Mouse (Mus musculus): ENCODE measurements around the gene Ldlrad1. TPM values are rescaled to one million over a fixed set of nuclear protein-coding genes. Genes with fewer than 3 reads are reported as not detected.

Ldlrad1 gene
- polyA plus RNA-seq, 1 experiment from 2014 or later: not detected

GRCm38 (mm10) chr4:107196454-107196853 lies 12.5 kb upstream of the Ldlrad1 start:
- Histone ChIP-seq H3K9ac (replicated peaks; ENCODE audit: low read depth, low read length) (no peak overlapping the region), H3K36me3 (ENCODE audit: control insufficient read depth, insufficient read depth, low read length) (peaks cover 63% of the 10 kb centered on the region), H3K9me3 (ENCODE audit: control insufficient read depth, low read depth, low read length) (no peaks in the 10 kb centered on the region), H3K27me3 (ENCODE audit: control insufficient read depth, insufficient read depth, low read length) (no peaks in the 10 kb centered on the region), H3K4me3 (ENCODE audit: low read depth, low read length) (no peak overlapping the region), H3K4me1 (ENCODE audit: control insufficient read depth, insufficient read depth, low read length) (no peaks in the 10 kb centered on the region), H3K4me2 (replicated peaks; ENCODE audit: low read depth, low read length) (no peak overlapping the region), H3K27ac (ENCODE audit: low read length) (no peak overlapping the region)
- no peak for ATAC-seq (ENCODE audit: insufficient number of reproducible peaks, insufficient read depth, low FRiP score, low read depth)
- WGBS: 94% methylated on average over 2 of the region's 2 CpGs

DNA sequence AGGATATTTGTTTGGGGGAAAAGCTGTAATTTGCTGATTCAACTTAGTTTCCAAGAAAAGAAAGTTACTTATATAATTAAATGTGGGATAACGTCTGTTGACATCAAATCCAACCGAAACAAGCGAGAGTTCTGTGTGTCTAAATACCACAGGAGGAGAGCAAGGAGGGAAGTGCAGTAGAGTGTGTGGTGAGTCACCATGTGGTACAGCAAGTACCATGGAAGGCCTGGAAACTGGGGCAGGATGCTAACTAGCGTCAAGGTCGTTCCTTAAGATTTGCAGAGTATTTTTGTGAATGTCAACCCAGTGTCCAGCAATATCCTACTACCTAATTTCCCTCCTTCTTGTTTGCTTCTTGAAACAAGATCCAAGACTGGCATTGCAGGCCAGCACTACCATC lies 10.9 kb upstream of the Ldlrad1 start:
- H3K27ac ChIP-seq (ENCODE audit: low read length): no peak overlapping the region
- ATAC-seq (ENCODE audit: insufficient number of reproducible peaks, insufficient read depth, low FRiP score, low read depth): no peak
- H3K4me2 ChIP-seq (replicated peaks; ENCODE audit: low read depth, low read length): no peak overlapping the region
- H3K9ac ChIP-seq (replicated peaks; ENCODE audit: low read depth, low read length): no peak overlapping the region
- no peaks in the 10 kb centered on the region for H3K27me3 ChIP-seq (ENCODE audit: control insufficient read depth, insufficient read depth, low read length)
- H3K4me1 ChIP-seq (ENCODE audit: control insufficient read depth, insufficient read depth, low read length): no peaks in the 10 kb centered on the region
- H3K4me3 ChIP-seq (ENCODE audit: low read depth, low read length): no peak overlapping the region
- no peaks in the 10 kb centered on the region for H3K9me3 ChIP-seq (ENCODE audit: control insufficient read depth, low read depth, low read length)
- peaks cover 65% of the 10 kb centered on the region for H3K36me3 ChIP-seq (ENCODE audit: control insufficient read depth, insufficient read depth, low read length)
- WGBS: 96% methylated on average over 5 of the region's 5 CpGs

- H3K36me3 ChIP-seq (ENCODE audit: control insufficient read depth, insufficient read depth, low read length): peaks cover 52% of the 10 kb centered on the region
- no peak overlapping the region for H3K9ac ChIP-seq (replicated peaks; ENCODE audit: low read depth, low read length)
- no peak overlapping the region for H3K27ac ChIP-seq (ENCODE audit: low read length)
- no peaks in the 10 kb centered on the region for H3K27me3 ChIP-seq (ENCODE audit: control insufficient read depth, insufficient read depth, low read length)
- WGBS: 93% methylated on average over 3 of the region's 3 CpGs
- no peaks in the 10 kb centered on the region for H3K9me3 ChIP-seq (ENCODE audit: control insufficient read depth, low read depth, low read length)
- no peak for ATAC-seq (ENCODE audit: insufficient number of reproducible peaks, insufficient read depth, low FRiP score, low read depth)
- H3K4me3 ChIP-seq (ENCODE audit: low read depth, low read length): no peak overlapping the region
- H3K4me1 ChIP-seq (ENCODE audit: control insufficient read depth, insufficient read depth, low read length): no peaks in the 10 kb centered on the region
- H3K4me2 ChIP-seq (replicated peaks; ENCODE audit: low read depth, low read length): no peak overlapping the region
These were observed 7.2 kb upstream of the Ldlrad1 start for GRCm38 (mm10) chr4:107201779-107202178.

GRCm38 (mm10) chr4:107203001-107203400 lies 6.0 kb upstream of the Ldlrad1 start:
- no peaks in the 10 kb centered on the region for H3K9me3 ChIP-seq (ENCODE audit: control insufficient read depth, low read depth, low read length)
- 85% methylated on average over 7 of the region's 7 CpGs for WGBS
- no peak overlapping the region for H3K9ac ChIP-seq (replicated peaks; ENCODE audit: low read depth, low read length)
- H3K4me3 ChIP-seq (ENCODE audit: low read depth, low read length): no peak overlapping the region
- no peaks in the 10 kb centered on the region for H3K4me1 ChIP-seq (ENCODE audit: control insufficient read depth, insufficient read depth, low read length)
- ATAC-seq (ENCODE audit: insufficient number of reproducible peaks, insufficient read depth, low FRiP score, low read depth): no peak
- peaks cover 40% of the 10 kb centered on the region for H3K36me3 ChIP-seq (ENCODE audit: control insufficient read depth, insufficient read depth, low read length)
- no peak overlapping the region for H3K27ac ChIP-seq (ENCODE audit: low read length)
- H3K27me3 ChIP-seq (ENCODE audit: control insufficient read depth, insufficient read depth, low read length): no peaks in the 10 kb centered on the region
- no peak overlapping the region for H3K4me2 ChIP-seq (replicated peaks; ENCODE audit: low read depth, low read length)

DNA sequence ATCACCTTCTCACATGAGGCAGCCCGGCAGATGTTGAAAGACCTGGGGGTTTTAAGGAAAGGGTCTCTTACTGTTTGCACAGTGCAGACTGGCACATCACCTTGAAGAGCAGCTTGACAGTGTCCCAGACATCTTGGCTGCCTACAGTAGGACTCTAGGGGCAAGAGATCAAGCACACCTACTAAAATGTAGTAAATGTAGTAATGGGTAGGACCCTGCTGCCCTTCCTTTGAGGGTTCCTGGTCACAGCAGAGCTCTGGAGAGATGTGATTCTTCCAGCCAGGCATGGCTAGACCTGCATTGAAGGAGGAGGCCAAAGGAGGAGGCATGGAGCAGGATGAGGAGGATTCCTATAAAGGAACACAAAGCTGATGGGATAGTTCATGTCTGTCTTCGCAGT lies 2.0 kb upstream of the Ldlrad1 start:
- ATAC-seq (ENCODE audit: insufficient number of reproducible peaks, insufficient read depth, low FRiP score, low read depth): no peak
- no peaks in the 10 kb centered on the region for H3K9me3 ChIP-seq (ENCODE audit: control insufficient read depth, low read depth, low read length)
- H3K4me2 ChIP-seq (replicated peaks; ENCODE audit: low read depth, low read length): no peak overlapping the region
- H3K36me3 ChIP-seq (ENCODE audit: control insufficient read depth, insufficient read depth, low read length): peaks cover 9% of the 10 kb centered on the region
- 93% methylated on average over 2 of the region's 2 CpGs for WGBS
- no peak overlapping the region for H3K9ac ChIP-seq (replicated peaks; ENCODE audit: low read depth, low read length)
- no peaks in the 10 kb centered on the region for H3K4me1 ChIP-seq (ENCODE audit: control insufficient read depth, insufficient read depth, low read length)
- no peaks in the 10 kb centered on the region for H3K27me3 ChIP-seq (ENCODE audit: control insufficient read depth, insufficient read depth, low read length)
- H3K4me3 ChIP-seq (ENCODE audit: low read depth, low read length): no peak overlapping the region
- H3K27ac ChIP-seq (ENCODE audit: low read length): no peak overlapping the region

DNA sequence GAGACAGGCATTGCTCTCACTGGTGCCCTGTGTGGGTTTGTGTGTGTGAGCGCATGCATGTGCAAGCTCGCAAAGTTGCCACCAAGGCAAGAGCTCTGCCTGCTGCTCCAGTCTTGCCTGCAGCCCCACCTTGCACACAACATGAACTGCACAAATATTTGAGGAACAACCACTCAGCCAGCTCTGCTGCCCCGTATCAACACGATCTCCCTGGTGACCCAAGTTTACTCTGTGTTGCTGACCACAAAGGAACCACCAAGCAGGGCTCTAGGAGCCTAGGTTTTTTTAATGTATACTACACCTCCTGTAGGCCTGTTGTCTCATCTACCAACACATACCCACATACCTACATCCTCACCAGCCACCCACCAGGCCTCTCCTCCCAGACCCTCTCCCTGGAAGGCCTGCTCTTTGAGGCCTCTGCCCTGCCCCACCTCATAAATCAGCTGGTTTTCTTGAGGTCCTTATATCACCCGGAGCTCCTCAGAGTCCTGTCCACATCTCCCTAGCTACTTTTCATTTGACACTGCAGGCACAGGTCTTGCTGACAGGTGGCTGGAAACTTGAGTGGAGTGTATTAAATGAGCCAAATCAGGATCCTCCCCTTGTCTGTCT lies 1.6 kb downstream of the Ldlrad1 start:
- ATAC-seq (ENCODE audit: insufficient number of reproducible peaks, insufficient read depth, low FRiP score, low read depth): peak; percentile 81
- H3K9me3 ChIP-seq (ENCODE audit: control insufficient read depth, low read depth, low read length): no peaks in the 10 kb centered on the region
- H3K4me2 ChIP-seq (replicated peaks; ENCODE audit: low read depth, low read length): no peak overlapping the region

GRCm38 (mm10) chr4:107211465-107211864 lies 2.5 kb downstream of the Ldlrad1 start:
- 83% methylated on average over 4 of the region's 4 CpGs for WGBS
- H3K9ac ChIP-seq (replicated peaks; ENCODE audit: low read depth, low read length): no peak overlapping the region
- no peak for ATAC-seq (ENCODE audit: insufficient number of reproducible peaks, insufficient read depth, low FRiP score, low read depth)
- H3K27me3 ChIP-seq (ENCODE audit: control insufficient read depth, insufficient read depth, low read length): no peaks in the 10 kb centered on the region
- 0 out of 2 replicates have a peak, but pooled peaks cover 3% of the 10 kb centered on the region for H3K4me1 ChIP-seq (ENCODE audit: control insufficient read depth, insufficient read depth, low read length)
- H3K4me2 ChIP-seq (replicated peaks; ENCODE audit: low read depth, low read length): no peak overlapping the region
- H3K9me3 ChIP-seq (ENCODE audit: control insufficient read depth, low read depth, low read length): no peaks in the 10 kb centered on the region
- no peak overlapping the region for H3K4me3 ChIP-seq (ENCODE audit: low read depth, low read length)
- H3K27ac ChIP-seq (ENCODE audit: low read length): no peak overlapping the region; the same call in 1 of the 2 replicates
- no peaks in the 10 kb centered on the region; the same call in 1 of the 2 replicates for H3K36me3 ChIP-seq (ENCODE audit: control insufficient read depth, insufficient read depth, low read length)

More for the DNA sequence above, 1.6 kb downstream of the Ldlrad1 start:
- Histone ChIP-seq H3K27ac (ENCODE audit: low read length) (peak overlapping the region; percentile 63; the same call in 1 of the 2 replicates), H3K4me1 (ENCODE audit: control insufficient read depth, insufficient read depth, low read length) (0 out of 2 replicates have a peak, but pooled peaks cover 3% of the 10 kb centered on the region), H3K27me3 (ENCODE audit: control insufficient read depth, insufficient read depth, low read length) (no peaks in the 10 kb centered on the region), H3K9ac (replicated peaks; ENCODE audit: low read depth, low read length) (no peak overlapping the region), H3K36me3 (ENCODE audit: control insufficient read depth, insufficient read depth, low read length) (no peaks in the 10 kb centered on the region; the same call in 1 of the 2 replicates), H3K4me3 (ENCODE audit: low read depth, low read length) (no peak overlapping the region)
- 48% methylated on average over 5 of the region's 5 CpGs for WGBS

DNA sequence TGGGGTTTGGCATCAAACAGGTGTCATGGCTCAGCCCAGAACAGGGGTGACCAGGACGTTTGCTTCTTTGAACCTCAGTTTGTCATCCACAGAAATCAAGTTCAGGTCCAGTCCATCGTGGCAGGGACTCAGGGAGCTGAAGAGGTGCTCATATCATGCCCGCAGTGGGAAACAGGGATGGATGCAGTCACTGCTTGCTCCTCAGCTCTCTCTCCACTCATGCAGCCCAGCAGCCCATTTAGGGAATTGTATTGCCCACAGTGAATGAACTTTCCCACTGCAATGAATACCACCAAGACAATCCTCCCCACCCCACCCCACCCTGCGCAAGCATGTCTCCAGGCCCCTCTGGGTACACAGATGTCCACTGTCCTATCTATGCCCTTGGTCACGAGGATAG lies 3.0 kb downstream of the Ldlrad1 start:
- H3K4me1 ChIP-seq (ENCODE audit: control insufficient read depth, insufficient read depth, low read length): 0 out of 2 replicates have a peak, but pooled peaks cover 3% of the 10 kb centered on the region
- H3K4me3 ChIP-seq (ENCODE audit: low read depth, low read length): no peak overlapping the region
- no peaks in the 10 kb centered on the region for H3K9me3 ChIP-seq (ENCODE audit: control insufficient read depth, low read depth, low read length)
- no peak overlapping the region for H3K27ac ChIP-seq (ENCODE audit: low read length)
- no peak for ATAC-seq (ENCODE audit: insufficient number of reproducible peaks, insufficient read depth, low FRiP score, low read depth)
- no peak overlapping the region for H3K9ac ChIP-seq (replicated peaks; ENCODE audit: low read depth, low read length)
- WGBS: 71% methylated on average over 5 of the region's 5 CpGs
- no peaks in the 10 kb centered on the region for H3K27me3 ChIP-seq (ENCODE audit: control insufficient read depth, insufficient read depth, low read length)
- H3K36me3 ChIP-seq (ENCODE audit: control insufficient read depth, insufficient read depth, low read length): no peaks in the 10 kb centered on the region; the same call in 1 of the 2 replicates
- no peak overlapping the region for H3K4me2 ChIP-seq (replicated peaks; ENCODE audit: low read depth, low read length)
